In genomic region chr12:79748862-79749261, GRCm38 (mm10) we compare ENCODE assay signal across 12 mouse cellular contexts.
A peak's percentile ranks its signal among the peaks of the same experiment; 100 is the strongest.
DNase-seq lines count a peak whose midpoint lies in the region; ATAC-seq lines count a peak whose summit lies in the region.
"Had no signal": no experiment of that assay in that cellular context is flagged by ENCODE, and none has a peak within 500 bp of the region (broad histone marks: within the 10 kb centered on the region; RNA-seq: fewer than 3 reads in every experiment).

No protein-coding gene starts in this region.

- no peaks in the 10 kb centered on the region for H3K36me3 ChIP-seq in forebrain, embryonic 13.5 days (ENCODE audit: poor library complexity, severe bottlenecking)
- no peaks in the 10 kb centered on the region for H3K36me3 ChIP-seq in forebrain, embryonic 14.5 days (ENCODE audit: control insufficient read depth, insufficient read depth, low read length)
- H3K36me3 ChIP-seq in kidney, embryonic 15.5 days, result no peaks in the 10 kb centered on the region
- no peaks in the 10 kb centered on the region for H3K36me3 ChIP-seq in embryonic facial prominence, embryonic 12.5 days
- H3K36me3 ChIP-seq: intestine, embryonic 15.5 days; neural tube, embryonic 12.5 days had no signal

- H3K9ac ChIP-seq in forebrain, embryonic 13.5 days, result no peak overlapping the region
- H3K9ac ChIP-seq in forebrain, embryonic 14.5 days (ENCODE audit: low read length), result no peak overlapping the region
- H3K9ac ChIP-seq in kidney, embryonic 15.5 days, result no peak overlapping the region
- H3K9ac ChIP-seq in embryonic facial prominence, embryonic 12.5 days, result no peak overlapping the region
- H3K9ac ChIP-seq: intestine, embryonic 15.5 days; neural tube, embryonic 12.5 days had no signal

- no peak for DNase-seq in forebrain, embryonic 14.5 days (ENCODE audit: low spot score)
- no peak for DNase-seq in kidney, postnatal 10 days
- peak; percentile 58 for DNase-seq in lung, postnatal 36 days
- no peak for DNase-seq in cerebellum, adult 8-10 months
- DNase-seq in c-Kit-positive CD71-positive TER-119-positive erythroid progenitor cells, embryonic 14.5 days (ENCODE audit: low spot score), result no peak
- DNase-seq: right cerebral cortex, postnatal 4 days; thymus, adult 2 months had no signal

- no peak for ATAC-seq in forebrain, embryonic 13.5 days
- ATAC-seq in forebrain, embryonic 14.5 days, result no peak
- ATAC-seq in kidney, embryonic 15.5 days (replicated peaks; ENCODE audit: low FRiP score), result no peak
- no peak for ATAC-seq in embryonic facial prominence, embryonic 12.5 days (ENCODE audit: insufficient number of reproducible peaks, insufficient read depth, low FRiP score, low TSS enrichment)
- ATAC-seq: intestine, embryonic 15.5 days had no signal

- H3K4me2 ChIP-seq in forebrain, embryonic 13.5 days, result no peak overlapping the region
- H3K4me2 ChIP-seq in forebrain, embryonic 14.5 days (ENCODE audit: low read length), result no peak overlapping the region
- H3K4me2 ChIP-seq in kidney, embryonic 15.5 days, result no peak overlapping the region
- H3K4me2 ChIP-seq in embryonic facial prominence, embryonic 12.5 days (replicated peaks), result no peak overlapping the region
- H3K4me2 ChIP-seq: intestine, embryonic 15.5 days; neural tube, embryonic 12.5 days had no signal

- WGBS in forebrain, embryonic 13.5 days, result 34% methylated on average over 4 of the region's 4 CpGs
- 35% methylated on average over 4 of the region's 4 CpGs for WGBS in forebrain, embryonic 14.5 days
- 39% methylated on average over 4 of the region's 4 CpGs for WGBS in kidney, embryonic 15.5 days
- WGBS in embryonic facial prominence, embryonic 12.5 days, result 44% methylated on average over 4 of the region's 4 CpGs

- no peaks in the 10 kb centered on the region for H3K9me3 ChIP-seq in forebrain, embryonic 13.5 days (replicated peaks)
- H3K9me3 ChIP-seq in forebrain, embryonic 14.5 days (replicated peaks; ENCODE audit: control insufficient read depth, low read length), result no peaks in the 10 kb centered on the region
- H3K9me3 ChIP-seq in kidney, embryonic 15.5 days (replicated peaks), result no peaks in the 10 kb centered on the region
- H3K9me3 ChIP-seq in embryonic facial prominence, embryonic 12.5 days, result no peaks in the 10 kb centered on the region
- H3K9me3 ChIP-seq: intestine, embryonic 15.5 days; neural tube, embryonic 12.5 days had no signal

- H3K27ac ChIP-seq in forebrain, embryonic 13.5 days, result peak overlapping the region; percentile 74
- H3K27ac ChIP-seq in forebrain, embryonic 14.5 days (ENCODE audit: low read depth, low read length), result no peak overlapping the region
- H3K27ac ChIP-seq in kidney, embryonic 15.5 days, result peak overlapping the region; percentile 86
- 0 out of 2 replicates have a peak overlapping the region, but pooled peaks have one; percentile 31 for H3K27ac ChIP-seq in embryonic facial prominence, embryonic 12.5 days
- H3K27ac ChIP-seq: intestine, embryonic 15.5 days; neural tube, embryonic 12.5 days had no signal

- no peak overlapping the region for H3K4me3 ChIP-seq in forebrain, embryonic 13.5 days
- H3K4me3 ChIP-seq in forebrain, embryonic 14.5 days (ENCODE audit: low read depth, low read length), result no peak overlapping the region
- no peak overlapping the region for H3K4me3 ChIP-seq in kidney, embryonic 15.5 days (replicated peaks)
- no peak overlapping the region for H3K4me3 ChIP-seq in embryonic facial prominence, embryonic 12.5 days
- H3K4me3 ChIP-seq: intestine, embryonic 15.5 days; neural tube, embryonic 12.5 days had no signal

- no peaks in the 10 kb centered on the region for H3K27me3 ChIP-seq in forebrain, embryonic 13.5 days
- H3K27me3 ChIP-seq in forebrain, embryonic 14.5 days (replicated peaks; ENCODE audit: control insufficient read depth, insufficient read depth, low read length), result no peaks in the 10 kb centered on the region
- H3K27me3 ChIP-seq in kidney, embryonic 15.5 days, result no peaks in the 10 kb centered on the region
- H3K27me3 ChIP-seq in embryonic facial prominence, embryonic 12.5 days, result no peaks in the 10 kb centered on the region
- H3K27me3 ChIP-seq: intestine, embryonic 15.5 days; neural tube, embryonic 12.5 days had no signal

- peaks cover 49% of the 10 kb centered on the region for H3K4me1 ChIP-seq in forebrain, embryonic 13.5 days
- peaks cover 35% of the 10 kb centered on the region for H3K4me1 ChIP-seq in forebrain, embryonic 14.5 days (ENCODE audit: control insufficient read depth, insufficient read depth, low read length)
- peaks cover 80% of the 10 kb centered on the region for H3K4me1 ChIP-seq in kidney, embryonic 15.5 days
- peaks cover 70% of the 10 kb centered on the region for H3K4me1 ChIP-seq in embryonic facial prominence, embryonic 12.5 days
